Mouse (Mus musculus): Measurements from ENCODE around the gene Cchcr1. TPM values are rescaled to one million over a fixed set of nuclear protein-coding genes. Genes with fewer than 3 reads are reported as not detected.
"Not testable (repeated sequence)": the region's sequence is repeated elsewhere in the genome, so short reads cannot be mapped to it uniquely, and the experiment has no call there.

The Cchcr1 gene
- 10 to 100 TPM; 14.5 to 17.1 TPM for total RNA-seq (2021)
- long read RNA-seq, experiment 1, transcript Cchcr1-202 (18 exons, 2,656 nt) = major isoform, 6 of 17 reads
- long read RNA-seq, experiment 1, partial matches to known transcripts = 5 of 17 reads
- long read RNA-seq, experiment 1, other reads (novel, unspliced or antisense) = 6 of 17 reads
- long read RNA-seq, experiment 2, partial matches to known transcripts = 0 of 6 reads
- long read RNA-seq, experiment 2, other reads (novel, unspliced or antisense) = 3 of 6 reads

GRCm38 (mm10) chr17:35516652-35517500, at the start of gene Cchcr1, which contains the start of gene Tcf19:
Gene Cchcr1 (plus strand): TSS chr17:35517100.
Gene Tcf19 (minus strand): TSS chr17:35516824.
- TF ChIP-seq CTCF (IDR thresholded peaks at IDR 0.05) = no peak; the same call in 1 of the 2 replicates
- intact Hi-C loops (cut with DNase I) = loop anchor here (2.0 kb wide), 1 partner anchor 18 kb away; no protein-coding TSS in a partner anchor
- peak within 1 kb of the TSS; percentile 64 for H3K4me3 ChIP-seq
- peak; percentile 96 for DNase-seq (ENCODE audit: extremely low spot score in 1 of 2, low spot score in 2 of 2)
- no peak within 1 kb of the TSS for H3K27ac ChIP-seq

DNA sequence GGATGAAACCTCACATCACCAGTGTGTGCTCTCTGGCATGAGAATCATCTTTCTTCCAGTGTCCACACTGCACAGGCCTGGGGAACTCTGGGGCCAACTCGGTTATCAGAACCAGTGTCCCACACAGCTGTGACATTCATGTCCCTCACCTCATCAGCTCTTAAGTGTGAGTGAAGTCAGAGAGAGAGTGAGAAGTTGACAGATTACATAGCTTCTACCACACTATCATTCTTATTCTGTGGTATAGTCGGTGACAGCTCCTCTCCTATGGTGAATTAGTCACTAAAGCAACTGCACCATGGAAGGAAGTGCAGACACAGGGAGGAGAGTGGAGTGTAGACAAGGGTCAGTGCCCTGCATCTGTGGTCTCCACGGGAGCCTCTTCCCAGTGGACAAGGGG, 48.0 kb upstream of the Cchcr1 start:
- DNase-seq (ENCODE audit: extremely low spot score in 1 of 2, low spot score in 2 of 2); H3K27ac ChIP-seq; intact Hi-C loops (cut with DNase I); H3K4me3 ChIP-seq: not testable (repeated sequence)

- no peak for TF ChIP-seq CTCF (IDR thresholded peaks at IDR 0.05)
- H3K4me3 ChIP-seq = peak within 1 kb of the TSS; percentile 7
- H3K27ac ChIP-seq = no peak within 1 kb of the TSS
- DNase-seq (ENCODE audit: extremely low spot score in 1 of 2, low spot score in 2 of 2) = no peak
- intact Hi-C loops (cut with DNase I) = no loop called here
Observed at GRCm38 (mm10) chr17:35469842-35470751, 46.8 kb upstream of the Cchcr1 start, which contains the start of gene H2-Q10. Gene H2-Q10 (plus strand): TSS chr17:35470089.

- no peak overlapping the region for H3K27ac ChIP-seq
- peak; percentile 98 for TF ChIP-seq CTCF (IDR thresholded peaks at IDR 0.05)
- DNase-seq (ENCODE audit: extremely low spot score in 1 of 2, low spot score in 2 of 2) = peak; percentile 50 to 60
- intact Hi-C loops (cut with DNase I) = loop anchor here (1.0 kb wide), 1 partner anchor 48 kb away; no protein-coding TSS in a partner anchor
- no peak overlapping the region for H3K4me3 ChIP-seq
Observed at GRCm38 (mm10) chr17:35484066-35484465, 32.8 kb upstream of the Cchcr1 start.

DNA sequence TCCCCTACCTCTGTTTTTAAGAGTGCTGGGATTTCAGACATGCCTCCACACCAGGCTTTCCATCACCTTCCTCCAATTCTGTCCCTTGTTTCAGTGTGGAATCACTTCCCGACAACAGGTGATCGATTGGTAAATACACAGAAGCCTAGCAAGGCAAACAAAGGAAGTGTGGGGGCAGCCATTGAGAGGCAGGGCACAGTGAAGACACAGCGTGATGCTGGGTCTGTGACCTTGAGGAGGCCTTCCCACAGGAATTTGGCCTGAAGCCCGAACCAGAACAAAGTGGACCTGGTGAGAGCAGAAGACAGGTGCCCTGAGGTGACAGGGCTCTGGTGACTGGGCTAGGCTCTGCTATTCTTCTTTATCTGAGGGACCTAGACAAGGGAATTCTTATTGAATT, 31.2 kb upstream of the Cchcr1 start:
- DNase-seq (ENCODE audit: extremely low spot score in 1 of 2, low spot score in 2 of 2) = no peak
- Histone ChIP-seq H3K4me3 (no peak overlapping the region), H3K27ac (no peak overlapping the region)
- no peak for TF ChIP-seq CTCF (IDR thresholded peaks at IDR 0.05)
- intact Hi-C loops (cut with DNase I) = loop anchor here (5.0 kb wide), 1 partner anchor 92 kb away; no protein-coding TSS in a partner anchor

DNA sequence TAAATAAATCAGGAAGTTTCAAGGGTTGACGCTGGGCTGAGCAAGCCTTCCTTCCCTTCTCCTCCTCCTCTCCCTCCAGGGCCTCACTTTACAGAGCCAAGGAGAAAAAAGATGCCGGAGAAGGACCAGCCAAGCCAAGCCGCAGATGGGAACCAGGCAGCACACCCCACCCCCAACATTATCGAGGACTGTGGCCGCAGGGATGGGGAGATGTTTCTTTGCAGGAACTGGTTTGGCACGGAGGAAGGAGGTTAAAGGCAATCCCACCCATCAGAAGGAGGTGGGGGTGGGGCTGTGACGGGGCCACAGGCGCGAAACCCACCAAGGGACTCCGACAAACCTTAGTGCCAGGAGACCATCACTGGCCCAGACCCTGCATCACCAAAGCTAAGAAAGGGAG, 30.2 kb upstream of the Cchcr1 start:
- DNase-seq (ENCODE audit: extremely low spot score in 1 of 2, low spot score in 2 of 2) = no peak
- Histone ChIP-seq H3K4me3 (no peak overlapping the region), H3K27ac (no peak overlapping the region)
- intact Hi-C loops (cut with DNase I) = loop anchor here (5.0 kb wide), 1 partner anchor 91 kb away; no protein-coding TSS in a partner anchor
- no peak for TF ChIP-seq CTCF (IDR thresholded peaks at IDR 0.05)

GRCm38 (mm10) chr17:35488041-35488440, 28.9 kb upstream of the Cchcr1 start:
- Histone ChIP-seq H3K27ac (no peak overlapping the region), H3K4me3 (no peak overlapping the region)
- no peak for TF ChIP-seq CTCF (IDR thresholded peaks at IDR 0.05)
- intact Hi-C loops (cut with DNase I) = loop anchor here (5.0 kb wide), 1 partner anchor 89 kb away; no protein-coding TSS in a partner anchor
- no peak for DNase-seq (ENCODE audit: extremely low spot score in 1 of 2, low spot score in 2 of 2)

DNA sequence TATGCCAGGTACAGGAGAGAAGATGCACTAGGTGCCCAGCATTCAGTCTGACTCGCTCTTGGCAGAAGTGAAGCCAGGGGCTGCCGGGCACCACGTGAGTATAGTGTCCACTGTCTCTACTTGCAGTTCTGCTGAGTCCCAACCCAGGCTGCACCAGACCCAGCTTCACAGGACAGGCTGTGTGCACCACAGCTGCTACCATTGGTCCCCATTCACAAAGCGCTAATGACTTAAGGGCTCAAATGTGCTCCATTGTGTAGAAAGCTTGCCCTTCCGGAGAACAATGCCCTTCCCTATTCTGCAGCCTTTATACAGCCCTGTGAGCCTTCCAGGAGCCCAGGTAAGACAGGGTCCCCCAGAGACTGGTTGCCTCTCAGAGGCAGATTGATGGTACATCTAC, 26.6 kb upstream of the Cchcr1 start:
- Histone ChIP-seq H3K4me3 (no peak overlapping the region), H3K27ac (no peak overlapping the region)
- no peak for TF ChIP-seq CTCF (IDR thresholded peaks at IDR 0.05)
- intact Hi-C loops (cut with DNase I) = no loop called here
- DNase-seq (ENCODE audit: extremely low spot score in 1 of 2, low spot score in 2 of 2) = no peak

GRCm38 (mm10) chr17:35497124-35497523, 19.8 kb upstream of the Cchcr1 start:
- intact Hi-C loops (cut with DNase I) = no loop called here
- no peak for TF ChIP-seq CTCF (IDR thresholded peaks at IDR 0.05)
- Histone ChIP-seq H3K27ac (no peak overlapping the region), H3K4me3 (no peak overlapping the region)
- no peak for DNase-seq (ENCODE audit: extremely low spot score in 1 of 2, low spot score in 2 of 2)

GRCm38 (mm10) chr17:35502226-35502625, 14.7 kb upstream of the Cchcr1 start:
- H3K27ac ChIP-seq = no peak overlapping the region
- intact Hi-C loops (cut with DNase I) = no loop called here
- no peak for DNase-seq (ENCODE audit: extremely low spot score in 1 of 2, low spot score in 2 of 2)
- H3K4me3 ChIP-seq = no peak overlapping the region
- no peak for TF ChIP-seq CTCF (IDR thresholded peaks at IDR 0.05)

DNA sequence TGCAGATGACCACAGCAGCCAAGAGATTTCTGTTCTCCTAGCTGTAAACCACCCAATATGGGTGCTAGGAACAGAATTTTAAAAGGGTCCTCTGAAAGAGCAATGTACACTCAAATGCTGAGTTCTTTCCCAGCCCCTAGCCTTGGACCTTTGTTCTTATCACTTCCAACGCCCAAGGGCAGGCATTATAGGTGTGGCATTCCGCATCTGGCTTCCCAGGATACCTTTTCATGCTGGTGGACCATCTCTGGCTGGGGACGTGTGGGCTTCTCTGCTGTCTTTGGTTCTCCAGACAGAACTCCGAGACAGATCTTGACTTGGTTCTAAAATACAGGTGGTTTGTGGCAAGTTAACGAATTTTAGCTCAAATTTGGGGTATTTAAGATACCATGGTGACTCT, 14.1 kb upstream of the Cchcr1 start:
- H3K4me3 ChIP-seq = no peak overlapping the region
- TF ChIP-seq CTCF (IDR thresholded peaks at IDR 0.05) = no peak
- H3K27ac ChIP-seq = no peak overlapping the region
- intact Hi-C loops (cut with DNase I) = no loop called here
- DNase-seq (ENCODE audit: extremely low spot score in 1 of 2, low spot score in 2 of 2) = no peak

Data from left cerebral cortex, adult 2 months (tissue).